Mouse (Mus musculus) brain, embryonic 14.5 days (tissue): ENCODE measurements around the gene Apoc1. TPM values are rescaled to one million over a fixed set of nuclear protein-coding genes. Genes with fewer than 3 reads are reported as not detected.
A peak's percentile ranks its signal among the peaks of the same experiment; 100 is the strongest.

Experiments
- DNase-seq: peaks from one replicate; pipeline ENCODE4 v3.0.0-alpha.2; 2011; ENCODE audit warnings: low read depth
- CTCF ChIP-seq: fragments of 200-500 bp; IDR thresholded peaks from 2 replicates; pipeline ENCODE4 v1.5.1; 2012; ENCODE audit warnings: inconsistent platforms, mild to moderate bottlenecking, moderate library complexity, borderline replicate concordance; ENCODE audit not compliant: insufficient read depth, insufficient read length; ENCODE audit errors: extremely low read depth
- POLR2A ChIP-seq: fragments of 200-500 bp; IDR thresholded peaks from 2 replicates; pipeline ENCODE4 v1.6.1; 2012; ENCODE audit warnings: mild to moderate bottlenecking, inconsistent platforms, borderline replicate concordance; ENCODE audit not compliant: poor library complexity, insufficient read depth, insufficient read length, severe bottlenecking; ENCODE audit errors: extremely low read depth
- polyA plus RNA-seq: library from polyadenylated mRNA; depleted of rRNA; stranded (reverse); fragments of >200 nt; gene quantifications from 2 replicates; pipeline ENCODE4 v1.2.3, GENCODE M21; 2012

Gene Apoc1
- polyA plus RNA-seq, 1 experiment, result 2.0 TPM

- TF ChIP-seq POLR2A, result no peak
- TF ChIP-seq CTCF, result no peak
- DNase-seq, result no peak
These were observed 11.8 kb downstream of the Apoc1 start for GRCm38 (mm10) chr7:19680702-19681101.

GRCm38 (mm10) chr7:19678901-19679300 lies 13.6 kb downstream of the Apoc1 start:
- DNase-seq, result no peak
- TF ChIP-seq POLR2A (no peak), CTCF (no peak)

- no peak for DNase-seq
- TF ChIP-seq POLR2A, result no peak
These were observed 14.6 kb downstream of the Apoc1 start, which contains the start of gene Apoc2 for GRCm38 (mm10) chr7:19677872-19678271. Gene Apoc2, minus strand, starts transcription at chr7:19677941.

GRCm38 (mm10) chr7:19676662-19677061 lies 15.8 kb downstream of the Apoc1 start:
- TF ChIP-seq CTCF (no peak), POLR2A (no peak)
- DNase-seq, result no peak

- TF ChIP-seq CTCF (no peak), POLR2A (no peak)
- DNase-seq, result no peak
These were observed 16.6 kb downstream of the Apoc1 start for GRCm38 (mm10) chr7:19675824-19676223.

GRCm38 (mm10) chr7:19673083-19673699 lies 19.3 kb downstream of the Apoc1 start:
- TF ChIP-seq POLR2A (no peak), CTCF (no peak)
- no peak for DNase-seq

- no peak for DNase-seq
- TF ChIP-seq POLR2A, result no peak
- no peak for TF ChIP-seq CTCF
These were observed 20.9 kb downstream of the Apoc1 start for GRCm38 (mm10) chr7:19671511-19671910.

GRCm38 (mm10) chr7:19668947-19669721 lies 23.3 kb downstream of the Apoc1 start:
- TF ChIP-seq POLR2A (no peak), CTCF (peak; percentile 88)
- DNase-seq, result peak; percentile 96

- no peak for TF ChIP-seq CTCF
- TF ChIP-seq POLR2A, result no peak
- DNase-seq, result no peak
These were observed 25.0 kb downstream of the Apoc1 start for GRCm38 (mm10) chr7:19667434-19667833.

- DNase-seq, result peak; percentile 8
- TF ChIP-seq POLR2A (no peak), CTCF (no peak)
These were observed 25.7 kb downstream of the Apoc1 start for GRCm38 (mm10) chr7:19666750-19667149.

- peak; percentile 99 for DNase-seq
- peak; percentile 35; the same call in 1 of the 2 replicates for TF ChIP-seq CTCF
- TF ChIP-seq POLR2A, result peak; percentile 85
These were observed 27.3 kb downstream of the Apoc1 start, which contains the start of gene Clptm1 for GRCm38 (mm10) chr7:19664955-19665841. Gene Clptm1, minus strand, starts transcription at chr7:19665033.

GRCm38 (mm10) chr7:19664455-19664954 lies 28.0 kb downstream of the Apoc1 start:
- TF ChIP-seq CTCF (no peak), POLR2A (no peak)
- DNase-seq, result peak; percentile 5

- TF ChIP-seq CTCF, result no peak
- no peak for TF ChIP-seq POLR2A
- no peak for DNase-seq
These were observed 28.5 kb downstream of the Apoc1 start for GRCm38 (mm10) chr7:19663940-19664339.

- TF ChIP-seq POLR2A, result no peak
- no peak for TF ChIP-seq CTCF
- DNase-seq, result no peak
These were observed 39.8 kb downstream of the Apoc1 start for GRCm38 (mm10) chr7:19652614-19653013.
